Mouse (Mus musculus): ENCODE data around the gene Mecr.

The Mecr gene

DNA sequence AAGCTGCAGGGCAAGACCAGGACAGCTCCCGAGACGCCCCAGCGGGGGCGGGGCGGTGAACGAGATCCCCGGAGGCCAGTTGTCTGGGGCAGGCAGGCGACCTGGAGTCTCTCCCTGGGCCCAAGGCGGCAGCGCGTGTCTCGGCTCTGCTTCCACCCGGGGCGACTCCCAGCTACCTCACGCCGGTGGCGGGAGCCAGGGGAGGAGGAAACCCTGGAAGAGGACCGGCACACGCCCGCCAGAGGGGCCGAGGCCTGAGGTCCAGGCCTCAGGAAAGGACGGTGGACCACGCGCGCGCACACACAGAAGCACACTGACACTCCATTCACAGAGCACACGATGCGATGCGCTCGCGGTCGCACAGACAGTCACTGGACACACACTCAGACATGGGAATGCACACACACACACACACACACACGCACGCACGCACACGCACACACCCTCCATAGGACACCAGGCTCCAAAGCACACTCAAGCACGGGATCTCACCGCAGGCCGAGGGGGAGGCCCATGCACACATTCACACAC is 6.9 kb upstream of the Mecr start:
- DNase-seq (ENCODE audit: low read depth): no peak

GRCm38 (mm10) chr4:131836891-131837491 is 6.3 kb upstream of the Mecr start:
- no peak for DNase-seq (ENCODE audit: low read depth)

DNA sequence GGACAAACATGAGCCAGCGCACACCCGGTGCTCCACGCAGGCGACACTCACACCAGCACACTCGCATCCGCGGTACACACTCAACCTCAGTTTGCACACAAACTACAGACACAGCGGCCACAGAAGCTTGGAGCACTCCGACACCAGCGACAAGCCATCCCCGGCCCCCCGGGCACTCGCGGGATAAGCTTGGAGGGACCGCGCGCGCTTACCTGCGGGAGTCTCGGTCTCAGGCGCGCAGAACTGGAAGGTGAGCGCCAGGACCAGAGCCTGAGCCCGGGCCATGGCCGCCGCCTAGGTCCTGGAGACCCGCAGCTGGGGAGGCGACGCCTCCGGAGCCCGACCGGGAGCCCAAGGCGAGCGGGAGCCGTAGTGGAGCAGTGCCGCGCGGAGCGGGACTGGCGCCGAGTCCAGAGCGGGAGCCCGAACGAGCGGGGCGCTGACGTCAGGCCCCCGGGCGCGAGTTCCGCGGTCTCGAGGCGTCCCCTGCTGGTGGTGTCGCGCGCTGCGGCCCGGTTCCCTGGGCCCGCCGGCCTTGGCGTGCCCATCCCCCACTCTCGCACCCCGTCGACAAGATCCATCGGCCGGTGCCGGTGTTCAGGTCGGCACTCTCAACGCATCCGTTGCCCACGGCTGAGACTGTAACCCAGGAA is 5.3 kb upstream of the Mecr start, which contains the start of gene Ptpru:
TSS of gene Ptpru (minus strand) at position 417 of the 653 bp plus-strand sequence.
- peak; percentile 83 for DNase-seq (ENCODE audit: low read depth)

- DNase-seq (ENCODE audit: low read depth): no peak
Observed at GRCm38 (mm10) chr4:131845991-131846778, 2.9 kb downstream of the Mecr start.

DNA sequence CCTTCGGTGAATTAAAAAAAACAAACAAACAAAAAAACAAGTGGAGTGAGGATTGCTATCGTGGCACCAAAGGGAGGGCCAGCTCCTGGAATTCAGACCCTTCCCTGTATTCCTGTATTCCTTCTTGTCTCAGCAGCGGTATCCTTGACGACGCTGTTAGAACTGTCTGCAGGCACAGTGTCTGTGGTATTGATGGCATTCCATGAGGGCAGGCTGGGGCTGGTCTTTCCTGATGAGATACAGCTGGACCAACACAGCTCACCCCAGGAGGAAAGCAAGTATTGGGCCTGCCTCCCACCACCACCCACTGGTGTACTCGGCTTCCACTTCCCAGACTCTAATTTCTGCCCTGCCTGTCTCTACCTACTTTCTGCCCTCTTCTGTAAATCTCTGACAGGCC is 4.8 kb downstream of the Mecr start:
- DNase-seq (ENCODE audit: low read depth): no peak

- DNase-seq (ENCODE audit: low read depth): peak; percentile 25
Observed at GRCm38 (mm10) chr4:131849986-131850638, 6.8 kb downstream of the Mecr start.

GRCm38 (mm10) chr4:131854950-131855349 is 11.7 kb downstream of the Mecr start:
- DNase-seq (ENCODE audit: low read depth): no peak

DNA sequence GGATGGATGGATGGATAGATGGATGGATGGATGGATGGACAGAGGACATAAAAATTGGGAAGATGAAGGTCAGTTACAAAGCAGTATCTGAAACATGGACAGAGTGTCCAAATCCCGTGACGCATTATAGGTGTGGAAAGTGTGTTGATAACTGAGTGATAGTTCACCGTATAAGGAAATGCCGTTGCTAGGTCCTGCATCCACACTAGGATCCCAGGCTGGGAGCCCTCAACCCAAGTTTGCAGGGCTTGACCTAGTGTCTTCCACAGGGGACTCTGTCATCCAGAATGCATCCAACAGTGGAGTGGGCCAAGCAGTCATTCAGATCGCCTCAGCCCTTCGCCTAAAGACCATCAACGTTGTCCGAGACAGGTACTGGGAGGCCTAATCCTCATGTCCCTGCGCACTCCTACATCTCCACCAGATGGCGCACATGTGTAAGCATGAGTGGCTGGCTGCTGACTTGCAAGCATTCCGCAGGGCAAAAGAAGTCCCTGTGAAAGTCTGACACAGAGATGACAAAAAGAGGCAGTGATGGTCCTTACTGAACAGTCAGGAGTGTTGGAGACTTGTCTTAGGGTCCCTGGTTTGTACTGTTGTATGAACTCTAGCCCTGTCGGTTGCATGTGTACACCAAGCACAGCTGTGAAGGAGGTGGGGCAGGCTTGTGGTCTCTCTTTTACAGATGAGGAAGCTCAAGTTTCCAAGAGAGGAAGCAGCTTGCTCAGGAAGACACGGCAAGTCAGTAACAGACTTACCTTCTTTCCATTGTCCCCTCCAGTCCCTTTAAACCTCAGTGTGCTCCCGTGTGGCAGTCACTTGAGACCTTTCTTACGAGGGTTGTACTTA is 17.4 kb downstream of the Mecr start:
- peak; percentile 80 for DNase-seq (ENCODE audit: low read depth)

- no peak for DNase-seq (ENCODE audit: low read depth)
Observed at GRCm38 (mm10) chr4:131861341-131861739, 18.1 kb downstream of the Mecr start.

- peak; percentile 24 for DNase-seq (ENCODE audit: low read depth)
Observed at GRCm38 (mm10) chr4:131872672-131873292, 29.5 kb downstream of the Mecr start.

GRCm38 (mm10) chr4:131873293-131874168 is 30.3 kb downstream of the Mecr start, which contains the start of gene Srsf4:
Gene Srsf4, plus strand, starts transcription at chr4:131873617.
- DNase-seq (ENCODE audit: low read depth): peak; percentile 96

DNA sequence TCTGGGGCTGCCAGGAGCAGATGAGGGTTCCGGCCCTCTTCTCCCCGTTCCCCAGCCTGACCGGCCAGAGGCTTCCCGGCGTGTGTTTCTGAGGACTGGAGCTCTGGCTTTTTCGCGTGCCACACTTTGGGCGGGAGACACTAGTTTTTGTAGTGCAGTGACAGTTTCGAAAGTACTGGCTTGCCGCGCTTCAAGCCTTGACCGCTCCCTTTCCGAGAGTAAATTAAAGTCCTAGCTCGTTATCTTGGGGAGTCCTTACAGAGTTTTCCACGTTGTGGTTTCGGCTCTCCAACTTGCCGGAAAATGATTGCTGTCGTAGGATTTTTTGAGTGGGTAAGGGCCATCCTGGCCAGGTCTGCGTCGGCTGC is 30.9 kb downstream of the Mecr start:
- no peak for DNase-seq (ENCODE audit: low read depth)

- DNase-seq (ENCODE audit: low read depth): no peak
Observed at GRCm38 (mm10) chr4:131874567-131874966, 31.3 kb downstream of the Mecr start.

GRCm38 (mm10) chr4:131875242-131875641 is 32.0 kb downstream of the Mecr start:
- DNase-seq (ENCODE audit: low read depth): no peak

GRCm38 (mm10) chr4:131876836-131877235 is 33.6 kb downstream of the Mecr start:
- no peak for DNase-seq (ENCODE audit: low read depth)

DNA sequence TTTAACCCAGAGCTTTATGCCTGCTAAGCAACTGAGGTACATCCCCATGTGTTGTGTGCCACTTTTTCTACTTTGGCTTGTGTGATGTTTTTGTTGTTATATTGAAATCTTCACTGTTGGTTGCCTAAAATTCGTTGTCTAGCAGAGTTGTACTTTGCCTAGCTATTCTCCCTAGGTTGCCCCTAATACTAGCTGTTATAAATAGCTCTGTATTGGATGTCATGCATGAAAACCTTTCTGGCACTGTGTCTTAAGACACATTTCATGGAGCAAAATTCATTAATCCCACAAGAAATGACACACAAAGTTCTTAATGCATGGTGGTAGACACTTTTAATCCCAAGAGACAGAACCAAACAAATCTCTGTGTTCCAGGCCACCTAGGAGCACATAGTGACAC is 36.4 kb downstream of the Mecr start:
- no peak for DNase-seq (ENCODE audit: low read depth)

DNA sequence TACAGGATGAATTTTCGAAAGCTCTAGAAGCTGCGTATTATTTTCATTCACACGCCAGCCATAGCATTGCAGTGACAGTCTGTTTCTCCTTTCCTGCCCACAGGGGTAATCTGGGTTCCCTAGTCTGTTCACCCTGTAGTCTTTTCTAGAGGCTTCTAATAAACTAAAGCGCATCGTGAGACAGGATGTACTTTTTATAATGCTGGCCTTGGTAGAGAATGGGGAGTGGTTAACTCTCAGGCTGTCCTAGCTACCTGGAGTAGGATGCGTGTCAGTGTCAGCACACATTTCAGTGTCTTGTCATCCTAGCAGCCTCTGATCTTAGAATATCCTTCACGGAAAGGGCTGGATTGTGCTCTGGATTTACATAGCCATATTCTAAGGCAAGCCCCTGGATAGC is 38.0 kb downstream of the Mecr start:
- DNase-seq (ENCODE audit: low read depth): no peak

GRCm38 (mm10) chr4:131883571-131883970 is 40.3 kb downstream of the Mecr start:
- no peak for DNase-seq (ENCODE audit: low read depth)

DNA sequence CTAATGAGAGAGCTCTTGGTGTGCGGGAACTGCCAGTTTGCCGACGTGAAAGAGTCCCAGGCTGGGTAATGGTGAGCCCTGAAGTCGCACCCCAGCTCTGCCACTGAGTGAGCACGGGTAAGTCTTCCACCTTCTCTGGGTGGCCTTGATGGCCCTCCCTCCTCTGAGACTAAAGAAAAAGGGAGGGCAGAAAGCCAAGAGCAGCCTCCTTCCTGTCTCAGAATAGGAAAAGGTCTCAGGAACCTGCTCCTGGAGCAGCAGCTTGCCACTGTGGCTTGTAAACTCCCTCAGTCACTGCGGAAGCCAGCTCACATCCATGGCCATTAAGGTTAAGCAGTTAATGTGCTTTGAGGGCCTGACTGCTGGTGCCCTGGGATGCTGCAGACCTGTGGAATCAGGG is 42.1 kb downstream of the Mecr start:
- DNase-seq (ENCODE audit: low read depth): no peak

DNA sequence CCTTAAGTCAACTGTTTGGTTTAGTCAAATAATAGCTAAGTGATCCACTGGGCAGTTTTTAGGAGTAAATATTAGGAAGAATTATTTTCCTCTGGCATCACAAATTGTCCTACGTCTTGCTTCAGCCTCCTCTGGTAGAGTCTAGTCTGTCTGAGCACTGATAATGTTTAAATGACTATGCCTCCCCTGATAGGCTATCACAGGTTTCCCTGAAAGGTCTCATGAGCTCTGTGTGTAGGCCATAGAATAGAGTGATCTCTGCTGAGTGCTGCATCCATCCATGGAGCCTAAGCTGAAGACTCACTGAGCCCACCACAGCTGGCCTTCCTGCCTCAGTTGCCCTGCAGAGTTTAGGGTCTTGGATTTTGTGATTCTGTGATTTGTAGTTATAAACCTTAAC is 45.3 kb downstream of the Mecr start:
- no peak for DNase-seq (ENCODE audit: low read depth)

Measured in NIH3T3 (cell line).